Mouse (Mus musculus): ENCODE results near the gene Baz2a. TPM values are rescaled to one million over a fixed set of nuclear protein-coding genes. Genes with fewer than 3 reads are reported as not detected.

Baz2a gene
- total and polyA plus RNA-seq, 3 experiments, result 5.4 to 34.0 (median 12.8) TPM

DNA sequence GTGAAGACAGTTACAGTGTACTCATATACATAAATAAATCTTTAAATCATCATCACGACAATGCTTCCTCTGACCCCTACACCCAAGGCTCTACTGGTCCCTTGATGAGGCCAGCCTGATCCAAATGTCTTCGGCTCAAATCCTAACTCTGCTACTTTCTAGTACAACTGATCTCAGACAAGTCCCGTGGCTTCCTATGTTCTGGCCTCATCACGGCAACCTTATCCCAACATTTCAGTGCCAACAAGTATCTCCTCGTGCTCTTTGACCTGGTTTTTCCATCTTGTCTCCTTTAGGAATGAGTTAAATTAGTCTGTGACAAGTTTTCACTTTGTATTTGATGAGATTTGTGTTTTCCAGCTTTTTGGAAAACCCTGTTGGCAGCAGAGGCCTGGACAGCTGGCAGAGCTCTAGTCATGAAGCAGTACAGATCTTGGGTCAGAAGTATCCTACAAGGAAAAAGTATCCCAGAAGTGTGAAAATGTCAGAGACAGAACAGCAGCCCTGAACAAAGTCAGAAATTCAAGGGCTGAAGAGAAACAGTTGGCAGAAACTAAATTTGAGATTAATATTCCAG, 57.5 kb downstream of the Baz2a start:
- Histone ChIP-seq H3K9ac (ENCODE audit: insufficient read depth, low read depth) (peak overlapping the region; percentile 57), H3K4me1 (ENCODE audit: control insufficient read depth in 1 of 2, insufficient read depth in 2 of 2) (peaks cover 0 to 16% of the 10 kb centered on the region in 2 experiments; a peak in 2 of 4 replicates), H3K36me3 (replicated peaks in 1 of 2; ENCODE audit: control insufficient read depth in 1 of 2, insufficient read depth in 1 of 2, low read length in 1 of 2) (peaks cover 19 to 48% of the 10 kb centered on the region in 2 experiments), H3K4me3 (replicated peaks in 1 of 3; ENCODE audit: low read depth in 2 of 3, low read length in 2 of 3, poor library complexity in 1 of 3) (no peak overlapping the region), H3K27ac (ENCODE audit: insufficient read depth, low read depth) (no peak overlapping the region), H3K4me2 (ENCODE audit: insufficient read depth, low read depth, poor library complexity, severe bottlenecking) (peak overlapping the region; percentile 51), H3K9me3 (replicated peaks; ENCODE audit: low read length) (no peaks in the 10 kb centered on the region), H3K79me2 (replicated peaks; ENCODE audit: control insufficient read depth, extremely low read depth, insufficient read depth, poor library complexity, severe bottlenecking) (peaks cover under 1% of the 10 kb centered on the region; the same call in 1 of the 2 replicates), H3K27me3 (replicated peaks) (no peaks in the 10 kb centered on the region)
- in situ Hi-C loops (cut with MboI; ENCODE audit: low pct_ligation_motif_present, low pct_unique_long_range_greater_than_20kb, low sequenced_read_pairs), result loop anchor here (5.0 to 10.0 kb wide), 2 partner anchors 38 to 54 kb away; partner anchors contain the start of gene Baz2a
- no peak for TF ChIP-seq POLR2A (IDR thresholded peaks at IDR 0.05; ENCODE audit: low read depth, low read length)
- TF ChIP-seq HCFC1 (IDR thresholded peaks at IDR 0.05; ENCODE audit: low read depth, low read length), result no peak
- no peak for TF ChIP-seq MAFK (IDR thresholded peaks at IDR 0.05; ENCODE audit: insufficient replicate concordance, low read length)
- no peak for TF ChIP-seq BHLHE40 (IDR thresholded peaks at IDR 0.05; ENCODE audit: low read depth, low read length)
- TF ChIP-seq ZC3H11A (IDR thresholded peaks at IDR 0.05; ENCODE audit: low read depth, low read length), result no peak
- TF ChIP-seq ZKSCAN1 (IDR thresholded peaks at IDR 0.05; ENCODE audit: borderline replicate concordance, low read depth, low read length), result no peak
- no peak for TF ChIP-seq ZMIZ1 (IDR thresholded peaks at IDR 0.05; ENCODE audit: low read depth, low read length)
- no peak for TF ChIP-seq MXI1 (IDR thresholded peaks at IDR 0.05; ENCODE audit: low read depth, low read length)
- TF ChIP-seq RAD21 (IDR thresholded peaks at IDR 0.05; ENCODE audit: low read depth, low read length), result no peak
- TF ChIP-seq IRF4 (IDR thresholded peaks at IDR 0.05; ENCODE audit: low read depth, low read length), result no peak
- no peak for TF ChIP-seq MAX (IDR thresholded peaks at IDR 0.05; ENCODE audit: low read length)
- no peak for TF ChIP-seq CTCF (conservative IDR thresholded peaks at IDR 0.05 in 1 of 2, IDR thresholded peaks at IDR 0.05 in 1 of 2; ENCODE audit: low read depth in 2 of 2, low read length in 2 of 2)
- TF ChIP-seq TCF12 (IDR thresholded peaks at IDR 0.05; ENCODE audit: low read depth, low read length), result no peak
- dilution Hi-C loops (cut with MboI; ENCODE audit: extremely low pct_ligation_motif_present, extremely low pct_unique_long_range_greater_than_20kb, low sequenced_read_pairs), result no loop called here
- no peak for DNase-seq (ENCODE audit: extremely low read depth)

DNA sequence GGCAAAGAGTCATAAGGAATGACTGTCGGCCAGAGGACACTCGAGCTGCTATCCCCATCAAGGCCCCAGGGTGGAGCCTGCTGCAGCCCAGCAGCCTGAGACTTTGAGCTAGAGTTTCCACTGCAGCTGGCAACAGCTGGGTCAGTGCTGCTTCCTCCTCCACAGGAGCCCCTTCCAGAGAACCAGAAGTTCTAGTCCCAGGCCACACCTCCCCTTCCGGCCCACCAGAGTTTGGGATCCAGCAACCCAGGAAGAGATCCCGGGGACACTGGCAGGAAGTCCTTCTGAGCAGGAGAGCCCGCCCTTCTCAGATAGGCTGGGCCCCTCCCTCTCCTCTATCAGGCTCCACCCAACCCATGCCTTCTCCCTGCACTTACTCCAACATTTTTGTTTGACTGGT, 58.2 kb downstream of the Baz2a start:
- no peak overlapping the region for H3K4me3 ChIP-seq (replicated peaks in 1 of 3; ENCODE audit: low read depth in 2 of 3, low read length in 2 of 3, poor library complexity in 1 of 3)

More for the DNA sequence above, 58.2 kb downstream of the Baz2a start:
- peak; percentile 76 for DNase-seq (ENCODE audit: extremely low read depth)
- in situ Hi-C loops (cut with MboI; ENCODE audit: low pct_ligation_motif_present, low pct_unique_long_range_greater_than_20kb, low sequenced_read_pairs), result loop anchor here (5.0 to 10.0 kb wide), 2 partner anchors 38 to 55 kb away; partner anchors contain the start of gene Baz2a
- H3K79me2 ChIP-seq (replicated peaks; ENCODE audit: control insufficient read depth, extremely low read depth, insufficient read depth, poor library complexity, severe bottlenecking), result peaks cover 2% of the 10 kb centered on the region; the same call in 1 of the 2 replicates
- TF ChIP-seq UBTF (IDR thresholded peaks at IDR 0.05; ENCODE audit: low read depth, low read length), result no peak
- peak; percentile 33; the same call in 1 of the 2 replicates for TF ChIP-seq NELFE (IDR thresholded peaks at IDR 0.05; ENCODE audit: low read depth, low read length)
- no peak for TF ChIP-seq USF2 (conservative IDR thresholded peaks at IDR 0.05; ENCODE audit: low read depth, low read length)
- TF ChIP-seq SIN3A (IDR thresholded peaks at IDR 0.05; ENCODE audit: low read length), result peak; percentile 77; the same call in 1 of the 2 replicates
- TF ChIP-seq SMC3 (IDR thresholded peaks at IDR 0.05; ENCODE audit: low read depth, low read length), result peak; percentile 62
- no peak for TF ChIP-seq E2F4 (IDR thresholded peaks at IDR 0.05; ENCODE audit: insufficient replicate concordance, low read depth, low read length)
- 0 out of 2 replicates have a peak, but pooled peaks have one; percentile 49 for TF ChIP-seq MEF2A (IDR thresholded peaks at IDR 0.05; ENCODE audit: borderline replicate concordance, low read depth, low read length)
- no peak for TF ChIP-seq ZKSCAN1 (IDR thresholded peaks at IDR 0.05; ENCODE audit: borderline replicate concordance, low read depth, low read length)
- peak; percentile 62; the same call in 1 of the 2 replicates for TF ChIP-seq TCF12 (IDR thresholded peaks at IDR 0.05; ENCODE audit: low read depth, low read length)
- peak; percentile 39 for TF ChIP-seq RAD21 (IDR thresholded peaks at IDR 0.05; ENCODE audit: low read depth, low read length)
- peak; percentile 18; the same call in 1 of the 2 replicates for TF ChIP-seq JUN (IDR thresholded peaks at IDR 0.05; ENCODE audit: insufficient read depth, low read depth, low read length)
- TF ChIP-seq POLR2AphosphoS2 (IDR thresholded peaks at IDR 0.05; ENCODE audit: low read depth, low read length), result no peak
- no peak for TF ChIP-seq JUND (conservative IDR thresholded peaks at IDR 0.05; ENCODE audit: low read depth, low read length)
- TF ChIP-seq EP300 (IDR thresholded peaks at IDR 0.05; ENCODE audit: low read length), result peak; percentile 30
- TF ChIP-seq ETS1 (conservative IDR thresholded peaks at IDR 0.05; ENCODE audit: low read depth, low read length), result peak; percentile 83
- peak; percentile 50 for TF ChIP-seq HCFC1 (IDR thresholded peaks at IDR 0.05; ENCODE audit: low read depth, low read length)
- TF ChIP-seq IRF4 (IDR thresholded peaks at IDR 0.05; ENCODE audit: low read depth, low read length), result peak; percentile 52
- peak; percentile 38; the same call in 1 of the 2 replicates for TF ChIP-seq POLR2A (IDR thresholded peaks at IDR 0.05; ENCODE audit: low read depth, low read length)
- TF ChIP-seq ELF1 (IDR thresholded peaks at IDR 0.05; ENCODE audit: low read depth, low read length), result peak; percentile 83
- TF ChIP-seq CTCF (conservative IDR thresholded peaks at IDR 0.05 in 1 of 2, IDR thresholded peaks at IDR 0.05 in 1 of 2; ENCODE audit: low read depth in 2 of 2, low read length in 2 of 2), result peak in 1 of 2 experiments; percentile 68; a peak in 2 of 4 replicates
- TF ChIP-seq NRF1 (IDR thresholded peaks at IDR 0.05; ENCODE audit: low read depth, low read length), result peak; percentile 13; the same call in 1 of the 2 replicates
- no peaks in the 10 kb centered on the region for H3K9me3 ChIP-seq (replicated peaks; ENCODE audit: low read length)
- H3K9ac ChIP-seq (ENCODE audit: insufficient read depth, low read depth), result peak overlapping the region; percentile 57
- no peaks in the 10 kb centered on the region for H3K27me3 ChIP-seq (replicated peaks)
- peaks cover 0 to 16% of the 10 kb centered on the region in 2 experiments; a peak in 2 of 4 replicates for H3K4me1 ChIP-seq (ENCODE audit: control insufficient read depth in 1 of 2, insufficient read depth in 2 of 2)
- H3K4me2 ChIP-seq (ENCODE audit: insufficient read depth, low read depth, poor library complexity, severe bottlenecking), result peak overlapping the region; percentile 51
- no peak overlapping the region for H3K27ac ChIP-seq (ENCODE audit: insufficient read depth, low read depth)
- peaks cover 19 to 44% of the 10 kb centered on the region in 2 experiments for H3K36me3 ChIP-seq (replicated peaks in 1 of 2; ENCODE audit: control insufficient read depth in 1 of 2, insufficient read depth in 1 of 2, low read length in 1 of 2)
- dilution Hi-C loops (cut with MboI; ENCODE audit: extremely low pct_ligation_motif_present, extremely low pct_unique_long_range_greater_than_20kb, low sequenced_read_pairs), result no loop called here

Data from CH12.LX (cell line).